Mouse (Mus musculus) limb, embryonic 15.5 days (tissue): ENCODE measurements around the gene Cpeb1. TPM values are rescaled to one million over a fixed set of nuclear protein-coding genes. Genes with fewer than 3 reads are reported as not detected.

Experiments
- ATAC-seq: fragments of 200-750 bp; cut with Nextera tagmentation; 2 replicates; pipeline ENCODE4 v1.8.0; 2017; ENCODE audit warnings: low read depth, moderate TSS enrichment; ENCODE audit not compliant: insufficient number of reproducible peaks, low FRiP score, low TSS enrichment
- H3K27ac ChIP-seq: fragments of 300-500 bp; sonication (generic); 2 replicates; pipeline ENCODE4 v1.5.1; 2015; ENCODE audit warnings: moderate library complexity, mild to moderate bottlenecking, inconsistent platforms
- H3K27me3 ChIP-seq: fragments of 300-500 bp; sonication (generic); 2 replicates; pipeline ENCODE4 v1.6.1; 2015; ENCODE audit warnings: inconsistent platforms
- H3K36me3 ChIP-seq: fragments of 300-500 bp; sonication (generic); 2 replicates; pipeline ENCODE4 v1.6.1; 2015; ENCODE audit warnings: inconsistent platforms
- H3K4me1 ChIP-seq: fragments of 300-500 bp; sonication (generic); 2 replicates; pipeline ENCODE4 v1.6.1; 2015; ENCODE audit warnings: inconsistent platforms
- H3K4me2 ChIP-seq: fragments of 300-500 bp; sonication (generic); 2 replicates; pipeline ENCODE4 v1.6.1; 2015; ENCODE audit warnings: mild to moderate bottlenecking, inconsistent platforms
- H3K4me3 ChIP-seq: fragments of 300-500 bp; sonication (generic); 2 replicates; pipeline ENCODE4 v1.5.1; 2015; ENCODE audit warnings: mild to moderate bottlenecking, inconsistent platforms
- H3K9ac ChIP-seq: fragments of 300-500 bp; sonication (generic); 2 replicates; pipeline ENCODE4 v1.6.1; 2015; ENCODE audit warnings: inconsistent platforms
- H3K9me3 ChIP-seq: fragments of 300-500 bp; sonication (generic); 2 replicates; pipeline ENCODE4 v1.6.1; 2016; ENCODE audit warnings: inconsistent platforms
- WGBS: fragments of 180-500 bp; shearing (Covaris S2); methylation state at CpG from one replicate; pipeline ENCODE4 v1.1.7; 2015; 5-methylcytosine and 5-hydroxymethylcytosine counted together
- polyA plus RNA-seq: library from polyadenylated mRNA; unstranded; fragments of >200 nt; fragmentation: Nextera tagmentation; extraction: Ambion mirVana; gene quantifications from 2 replicates; pipeline ENCODE4 v1.2.1, GENCODE M21; 2015

Gene Cpeb1
- polyA plus RNA-seq, 1 experiment from 2014 or later: 0.68 TPM

DNA sequence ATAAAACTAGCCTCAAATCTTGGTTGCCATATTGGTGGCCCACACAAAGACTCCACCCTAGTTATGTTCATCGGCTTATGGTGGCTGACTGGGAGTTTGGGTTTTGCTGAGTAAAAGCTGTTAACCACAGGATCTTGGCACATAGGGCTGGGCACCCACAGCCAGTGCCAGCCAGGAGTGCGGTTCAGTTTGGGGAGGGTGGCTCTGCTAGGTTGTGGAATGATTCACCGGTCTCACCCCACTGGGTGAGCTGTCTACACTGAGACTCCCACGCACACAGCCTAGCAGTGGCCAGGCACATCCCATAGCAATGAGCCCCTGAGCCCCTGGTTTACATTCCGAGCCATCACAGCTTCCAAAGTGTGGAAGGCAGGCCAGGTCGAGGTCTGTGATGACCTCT is 135.5 kb downstream of the Cpeb1 start:
- Histone ChIP-seq H3K36me3 (no peaks in the 10 kb centered on the region), H3K4me3 (no peak overlapping the region), H3K4me2 (no peak overlapping the region), H3K4me1 (no peaks in the 10 kb centered on the region), H3K27ac (no peak overlapping the region), H3K9me3 (no peaks in the 10 kb centered on the region), H3K27me3 (no peaks in the 10 kb centered on the region), H3K9ac (no peak overlapping the region)
- 72% methylated on average over 6 of the region's 6 CpGs for WGBS
- no peak for ATAC-seq

DNA sequence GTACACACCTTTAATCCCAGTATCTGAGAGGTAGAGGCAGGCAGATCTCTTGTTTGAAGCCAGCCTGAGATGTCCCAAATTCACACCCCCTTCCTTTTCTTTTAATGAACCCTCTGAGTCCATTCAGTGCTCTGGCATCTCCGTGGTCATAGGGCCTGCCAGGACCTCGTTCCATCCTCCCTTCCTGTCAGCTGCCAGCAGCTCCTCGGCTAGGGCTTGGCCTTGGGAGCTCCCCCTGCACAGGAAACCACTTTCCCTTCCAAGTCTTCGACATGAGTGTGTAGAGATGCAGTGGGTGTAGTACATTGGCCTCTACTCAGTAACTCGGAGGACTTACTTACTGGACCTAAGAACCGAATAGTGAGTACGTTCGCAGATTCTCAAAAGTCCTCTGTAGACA is 139.7 kb downstream of the Cpeb1 start:
- Histone ChIP-seq H3K4me1 (no peaks in the 10 kb centered on the region), H3K4me3 (no peak overlapping the region), H3K9ac (no peak overlapping the region), H3K27me3 (no peaks in the 10 kb centered on the region), H3K9me3 (no peaks in the 10 kb centered on the region), H3K4me2 (no peak overlapping the region), H3K36me3 (no peaks in the 10 kb centered on the region), H3K27ac (no peak overlapping the region)
- WGBS: 62% methylated on average over 8 of the region's 8 CpGs
- ATAC-seq: no peak

DNA sequence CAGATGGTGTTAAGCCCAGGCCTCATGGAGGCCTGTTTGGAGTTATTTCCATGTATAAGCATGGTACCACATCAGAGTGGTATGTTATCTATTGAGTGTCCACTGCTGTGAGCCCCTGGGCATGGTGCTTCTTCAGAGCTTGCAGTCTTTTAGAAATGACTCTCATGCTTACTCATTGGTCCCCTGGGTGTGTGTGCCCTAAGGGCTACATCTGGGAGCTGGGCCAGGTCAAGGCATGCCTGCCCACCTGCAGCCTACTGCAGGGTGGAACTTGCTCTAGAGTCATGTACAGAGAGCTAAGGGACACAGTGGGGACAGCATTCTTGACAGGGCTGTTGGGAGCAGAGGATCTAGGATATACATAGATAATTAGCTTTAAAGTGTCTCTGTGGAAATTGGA is 143.7 kb downstream of the Cpeb1 start:
- H3K36me3 ChIP-seq: no peaks in the 10 kb centered on the region
- H3K9ac ChIP-seq: no peak overlapping the region
- ATAC-seq: no peak
- H3K4me1 ChIP-seq: no peaks in the 10 kb centered on the region
- no peak overlapping the region for H3K4me2 ChIP-seq
- no peak overlapping the region for H3K27ac ChIP-seq
- no peak overlapping the region for H3K4me3 ChIP-seq
- H3K9me3 ChIP-seq: no peaks in the 10 kb centered on the region
- no peaks in the 10 kb centered on the region for H3K27me3 ChIP-seq

DNA sequence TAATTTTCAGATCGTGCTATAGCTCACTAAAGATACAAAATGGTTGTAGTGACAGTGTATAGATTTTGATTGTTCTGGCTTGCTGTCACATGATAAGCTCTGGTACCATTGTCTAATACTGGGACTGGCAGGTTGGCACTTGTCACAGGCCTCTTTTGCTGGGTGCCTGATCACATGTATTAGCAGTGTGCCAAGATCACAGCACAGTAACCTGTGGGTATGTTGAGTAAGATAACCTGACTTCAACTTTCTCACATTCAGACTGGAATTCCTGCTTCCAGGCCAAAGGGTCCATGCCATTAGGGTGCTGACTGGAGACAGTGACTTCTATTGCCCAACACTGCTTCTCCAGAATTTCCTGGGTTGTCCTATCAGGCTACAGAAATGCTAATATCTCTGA is 144.1 kb downstream of the Cpeb1 start:
- no peaks in the 10 kb centered on the region for H3K36me3 ChIP-seq
- no peak for ATAC-seq
- WGBS: 77% methylated on average over 1 of the region's 1 CpGs
- no peak overlapping the region for H3K4me3 ChIP-seq
- no peak overlapping the region for H3K27ac ChIP-seq
- no peaks in the 10 kb centered on the region for H3K27me3 ChIP-seq
- no peaks in the 10 kb centered on the region for H3K9me3 ChIP-seq
- H3K9ac ChIP-seq: no peak overlapping the region
- no peaks in the 10 kb centered on the region for H3K4me1 ChIP-seq
- H3K4me2 ChIP-seq: no peak overlapping the region

DNA sequence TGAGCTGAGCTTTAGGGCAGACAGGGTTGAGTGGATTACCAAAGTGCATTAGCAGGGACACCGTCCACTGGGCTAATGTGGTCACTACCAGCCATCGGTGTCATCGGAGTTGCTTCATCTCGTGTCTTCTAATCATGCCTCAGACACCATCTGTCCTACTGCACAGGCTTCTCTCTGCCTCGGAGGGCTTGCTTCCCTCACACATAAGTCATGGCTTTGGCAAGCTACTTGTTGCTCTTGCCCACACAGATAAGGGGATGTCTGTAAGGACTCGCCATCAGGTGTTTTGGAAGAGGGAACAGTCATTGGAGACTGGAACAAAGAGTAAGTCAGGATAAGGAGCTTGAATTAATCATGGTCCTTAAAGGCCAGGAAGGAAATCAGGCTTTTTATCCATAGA is 146.0 kb downstream of the Cpeb1 start:
- Histone ChIP-seq H3K4me3 (no peak overlapping the region), H3K9me3 (no peaks in the 10 kb centered on the region), H3K4me2 (no peak overlapping the region), H3K4me1 (no peaks in the 10 kb centered on the region), H3K36me3 (no peaks in the 10 kb centered on the region), H3K9ac (no peak overlapping the region), H3K27ac (no peak overlapping the region), H3K27me3 (no peaks in the 10 kb centered on the region)
- no peak for ATAC-seq
- WGBS: 84% methylated on average over 6 of the region's 6 CpGs

- H3K4me1 ChIP-seq: no peaks in the 10 kb centered on the region
- no peaks in the 10 kb centered on the region for H3K9me3 ChIP-seq
- 80% methylated on average over 8 of the region's 8 CpGs for WGBS
- no peak for ATAC-seq
- no peak overlapping the region for H3K27ac ChIP-seq
- H3K4me2 ChIP-seq: no peak overlapping the region
- no peaks in the 10 kb centered on the region for H3K36me3 ChIP-seq
- no peak overlapping the region for H3K9ac ChIP-seq
- no peak overlapping the region for H3K4me3 ChIP-seq
- no peaks in the 10 kb centered on the region for H3K27me3 ChIP-seq
These were observed 147.5 kb downstream of the Cpeb1 start for GRCm38 (mm10) chr7:81307735-81308134.

DNA sequence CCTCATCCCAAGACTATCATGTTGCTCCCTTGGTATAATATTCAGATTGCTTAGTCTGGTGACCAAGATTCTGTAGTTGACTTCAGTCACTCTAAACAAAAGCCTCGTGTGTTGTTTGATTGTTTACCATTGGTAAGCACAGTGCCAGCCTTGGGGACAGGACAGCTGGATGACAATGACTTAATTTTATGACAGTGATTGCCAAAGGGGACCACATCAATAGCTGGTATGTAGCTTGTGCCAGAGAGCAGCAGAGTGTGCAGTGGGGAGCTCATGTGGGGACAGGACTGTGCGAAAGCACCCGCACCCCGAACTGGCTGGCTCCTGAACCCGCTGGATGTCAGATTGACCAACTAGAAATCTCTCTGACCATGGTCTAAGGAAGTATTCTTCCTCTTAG is 150.6 kb downstream of the Cpeb1 start:
- H3K9me3 ChIP-seq: no peaks in the 10 kb centered on the region
- WGBS: 90% methylated on average over 5 of the region's 5 CpGs
- ATAC-seq: no peak
- no peak overlapping the region for H3K27ac ChIP-seq
- no peak overlapping the region for H3K4me2 ChIP-seq
- H3K27me3 ChIP-seq: no peaks in the 10 kb centered on the region
- no peaks in the 10 kb centered on the region for H3K4me1 ChIP-seq
- H3K36me3 ChIP-seq: no peaks in the 10 kb centered on the region
- no peak overlapping the region for H3K9ac ChIP-seq
- no peak overlapping the region for H3K4me3 ChIP-seq

- H3K4me1 ChIP-seq: no peaks in the 10 kb centered on the region
- no peak overlapping the region for H3K27ac ChIP-seq
- ATAC-seq: no peak
- WGBS: 82% methylated on average over 5 of the region's 5 CpGs
- H3K9ac ChIP-seq: no peak overlapping the region
- H3K36me3 ChIP-seq: no peaks in the 10 kb centered on the region
- H3K4me3 ChIP-seq: no peak overlapping the region
- H3K4me2 ChIP-seq: no peak overlapping the region
- H3K9me3 ChIP-seq: no peaks in the 10 kb centered on the region
- H3K27me3 ChIP-seq: no peaks in the 10 kb centered on the region
These were observed 151.2 kb downstream of the Cpeb1 start for GRCm38 (mm10) chr7:81304100-81304499.

DNA sequence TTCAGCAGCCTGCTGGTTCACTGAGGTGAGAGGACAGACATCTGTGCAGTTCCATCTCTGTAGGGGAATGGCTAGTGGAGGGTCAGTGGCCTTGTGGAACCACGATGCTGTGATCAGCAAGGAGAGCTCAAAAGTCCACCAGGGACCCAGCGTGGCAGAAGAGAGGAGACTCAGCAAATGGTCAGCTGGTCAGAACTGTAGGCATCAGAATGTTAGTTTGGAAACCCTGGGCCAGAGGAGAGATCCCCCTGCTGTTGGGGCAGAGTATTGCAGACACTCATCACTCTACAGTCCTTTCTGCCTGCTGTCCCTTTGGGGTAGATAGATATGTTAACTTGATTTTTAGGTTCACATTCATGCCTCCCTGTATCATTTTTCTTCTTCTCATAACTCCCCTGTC is 151.6 kb downstream of the Cpeb1 start:
- H3K27me3 ChIP-seq: no peaks in the 10 kb centered on the region
- H3K4me1 ChIP-seq: no peaks in the 10 kb centered on the region
- no peak for ATAC-seq
- H3K36me3 ChIP-seq: no peaks in the 10 kb centered on the region
- WGBS: 93% methylated on average over 2 of the region's 2 CpGs
- no peak overlapping the region for H3K4me3 ChIP-seq
- no peaks in the 10 kb centered on the region for H3K9me3 ChIP-seq
- no peak overlapping the region for H3K27ac ChIP-seq
- H3K9ac ChIP-seq: no peak overlapping the region
- no peak overlapping the region for H3K4me2 ChIP-seq

- no peak overlapping the region for H3K9ac ChIP-seq
- H3K4me2 ChIP-seq: no peak overlapping the region
- no peaks in the 10 kb centered on the region for H3K4me1 ChIP-seq
- no peaks in the 10 kb centered on the region for H3K9me3 ChIP-seq
- H3K4me3 ChIP-seq: no peak overlapping the region
- ATAC-seq: no peak
- no peaks in the 10 kb centered on the region for H3K27me3 ChIP-seq
- 49% methylated on average over 7 of the region's 7 CpGs for WGBS
- no peak overlapping the region for H3K27ac ChIP-seq
- no peaks in the 10 kb centered on the region for H3K36me3 ChIP-seq
These were observed 153.9 kb downstream of the Cpeb1 start for GRCm38 (mm10) chr7:81301323-81301722.

- H3K36me3 ChIP-seq: no peaks in the 10 kb centered on the region
- no peaks in the 10 kb centered on the region for H3K9me3 ChIP-seq
- 33% methylated on average over 6 of the region's 6 CpGs for WGBS
- H3K4me3 ChIP-seq: no peak overlapping the region
- no peak overlapping the region for H3K9ac ChIP-seq
- no peaks in the 10 kb centered on the region for H3K27me3 ChIP-seq
- no peaks in the 10 kb centered on the region for H3K4me1 ChIP-seq
- no peak overlapping the region for H3K27ac ChIP-seq
- ATAC-seq: no peak
- H3K4me2 ChIP-seq: no peak overlapping the region
These were observed 157.1 kb downstream of the Cpeb1 start for GRCm38 (mm10) chr7:81298206-81298605.
